Mouse (Mus musculus) CH12.LX (cell line): ENCODE results near the gene Mrnip. TPM values are rescaled to one million over a fixed set of nuclear protein-coding genes. Genes with fewer than 3 reads are reported as not detected.

ENCODE experiments used
- DNase-seq: peaks from one replicate; pipeline ENCODE4 v3.0.0-alpha.2; 2013; ENCODE audit errors: extremely low read depth
- H3K27ac ChIP-seq: 2 replicates; pipeline ENCODE4 v1.5.1; 2012; ENCODE audit warnings: low read depth, mild to moderate bottlenecking, control low read depth, moderate library complexity; ENCODE audit not compliant: insufficient read depth
- H3K27me3 ChIP-seq: replicated peaks from 2 replicates; pipeline ENCODE3; 2012; ENCODE audit warnings: inconsistent platforms
- H3K36me3 ChIP-seq, 2 experiments: replicated peaks in 1 of 2; 2 replicates each; pipeline versions ENCODE3 to v1.6.1; 2012; ENCODE audit warnings: inconsistent platforms in 1 of 2, low read length in 1 of 2, mild to moderate bottlenecking in 1 of 2, mixed read lengths in 1 of 2, moderate library complexity in 1 of 2; ENCODE audit not compliant: control insufficient read depth in 1 of 2, insufficient read depth in 1 of 2
- H3K4me1 ChIP-seq, 2 experiments: 2 replicates each; pipeline ENCODE4 v1.6.1; 2012; ENCODE audit warnings: inconsistent platforms in 1 of 2, moderate library complexity in 1 of 2; ENCODE audit not compliant: insufficient read depth in 2 of 2, control insufficient read depth in 1 of 2
- H3K4me2 ChIP-seq: 2 replicates; pipeline ENCODE4 v1.6.1; 2012; ENCODE audit warnings: low read depth, mild to moderate bottlenecking, control low read depth; ENCODE audit not compliant: poor library complexity, insufficient read depth, severe bottlenecking
- H3K4me3 ChIP-seq, 3 experiments: fragments of 150-350 bp in 1 of 3; sonication (generic) in 1 of 3; replicated peaks in 1 of 3; 2 replicates each; pipeline versions ENCODE3 to v1.5.1; 2011 to 2012; ENCODE audit warnings: low read depth in 2 of 3, low read length in 2 of 3, mild to moderate bottlenecking in 2 of 3, moderate library complexity in 2 of 3, control low read depth in 1 of 3, improper control_type of control experiment in 1 of 3, inconsistent platforms in 1 of 3, mixed read lengths in 1 of 3; ENCODE audit not compliant: poor library complexity in 1 of 3
- H3K79me2 ChIP-seq: replicated peaks from 2 replicates; pipeline ENCODE4 v1.6.1; 2012; ENCODE audit warnings: mild to moderate bottlenecking, moderate library complexity; ENCODE audit not compliant: control insufficient read depth, poor library complexity, insufficient read depth, severe bottlenecking; ENCODE audit errors: extremely low read depth
- H3K9ac ChIP-seq: 2 replicates; pipeline ENCODE4 v1.6.1; 2012; ENCODE audit warnings: low read depth, mild to moderate bottlenecking, control low read depth, moderate library complexity; ENCODE audit not compliant: insufficient read depth
- H3K9me3 ChIP-seq: replicated peaks from 2 replicates; pipeline ENCODE3; 2012; ENCODE audit warnings: low read length, inconsistent platforms, mixed read lengths
- BHLHE40 ChIP-seq: IDR thresholded peaks from 2 replicates; pipeline ENCODE4 v1.6.1; 2011; ENCODE audit warnings: mild to moderate bottlenecking, low read depth, low read length, improper control_type of control experiment
- CHD1 ChIP-seq: IDR thresholded peaks from 2 replicates; pipeline ENCODE4 v1.6.1; 2012; ENCODE audit warnings: low read depth, low read length, improper control_type of control experiment, inconsistent platforms
- CTCF ChIP-seq, 2 experiments: IDR thresholded peaks in 1 of 2; conservative IDR thresholded peaks in 1 of 2; 2 replicates each; pipeline ENCODE4 v1.5.1; 2011 to 2012; ENCODE audit warnings: low read depth in 2 of 2, low read length in 2 of 2, improper control_type of control experiment in 1 of 2, inconsistent platforms in 1 of 2, mild to moderate bottlenecking in 1 of 2, moderate library complexity in 1 of 2
- E2F4 ChIP-seq: IDR thresholded peaks from 2 replicates; pipeline ENCODE4 v1.6.1; 2011; ENCODE audit warnings: low read depth, low read length, improper control_type of control experiment; ENCODE audit not compliant: insufficient replicate concordance
- ELF1 ChIP-seq: IDR thresholded peaks from 2 replicates; pipeline ENCODE4 v1.6.1; 2014; ENCODE audit warnings: low read depth, mild to moderate bottlenecking, inconsistent platforms, low read length, improper control_type of control experiment
- JUN ChIP-seq: IDR thresholded peaks from 2 replicates; pipeline ENCODE4 v1.6.1; 2011; ENCODE audit warnings: low read depth, mild to moderate bottlenecking, low read length, improper control_type of control experiment, moderate library complexity; ENCODE audit not compliant: insufficient read depth
- KAT2A ChIP-seq: IDR thresholded peaks from 2 replicates; pipeline ENCODE4 v1.6.1; 2012; ENCODE audit warnings: low read length, improper control_type of control experiment, inconsistent platforms; ENCODE audit not compliant: insufficient replicate concordance
- MAFK ChIP-seq: IDR thresholded peaks from 2 replicates; pipeline ENCODE4 v1.6.1; 2011; ENCODE audit warnings: low read length, improper control_type of control experiment; ENCODE audit not compliant: insufficient replicate concordance
- MAZ ChIP-seq: IDR thresholded peaks from 2 replicates; pipeline ENCODE4 v1.6.1; 2012; ENCODE audit warnings: low read depth, mild to moderate bottlenecking, inconsistent platforms, low read length, improper control_type of control experiment, moderate library complexity
- PAX5 ChIP-seq: IDR thresholded peaks from 2 replicates; pipeline ENCODE4 v1.6.1; 2012; ENCODE audit warnings: low read length, inconsistent platforms, mixed read lengths
- POLR2AphosphoS2 ChIP-seq: IDR thresholded peaks from 2 replicates; pipeline ENCODE4 v1.6.1; 2011; ENCODE audit warnings: low read depth, low read length, improper control_type of control experiment
- RAD21 ChIP-seq: IDR thresholded peaks from 2 replicates; pipeline ENCODE4 v1.6.1; 2011; ENCODE audit warnings: low read depth, mild to moderate bottlenecking, low read length, improper control_type of control experiment, moderate library complexity
- SIN3A ChIP-seq: IDR thresholded peaks from 2 replicates; pipeline ENCODE4 v1.6.1; 2012; ENCODE audit warnings: low read length, improper control_type of control experiment, inconsistent platforms
- SMC3 ChIP-seq: IDR thresholded peaks from 2 replicates; pipeline ENCODE4 v1.6.1; 2011; ENCODE audit warnings: low read depth, low read length, improper control_type of control experiment
- TBP ChIP-seq: conservative IDR thresholded peaks from 2 replicates; pipeline ENCODE4 v1.6.1; 2011; ENCODE audit warnings: low read depth, low read length, improper control_type of control experiment
- TCF12 ChIP-seq: IDR thresholded peaks from 2 replicates; pipeline ENCODE4 v1.6.1; 2014; ENCODE audit warnings: low read depth, mild to moderate bottlenecking, inconsistent platforms, low read length, improper control_type of control experiment
- UBTF ChIP-seq: IDR thresholded peaks from 2 replicates; pipeline ENCODE4 v1.6.1; 2012; ENCODE audit warnings: low read depth, mild to moderate bottlenecking, inconsistent platforms, low read length, improper control_type of control experiment, moderate library complexity
- ZC3H11A ChIP-seq: IDR thresholded peaks from 2 replicates; pipeline ENCODE4 v1.6.1; 2012; ENCODE audit warnings: low read depth, mild to moderate bottlenecking, inconsistent platforms, low read length, improper control_type of control experiment
- ZKSCAN1 ChIP-seq: IDR thresholded peaks from 2 replicates; pipeline ENCODE4 v1.6.1; 2012; ENCODE audit warnings: low read depth, inconsistent platforms, low read length, improper control_type of control experiment, borderline replicate concordance
- ZMIZ1 ChIP-seq: IDR thresholded peaks from 2 replicates; pipeline ENCODE4 v1.6.1; 2012; ENCODE audit warnings: low read depth, mild to moderate bottlenecking, inconsistent platforms, low read length, improper control_type of control experiment
- dilution Hi-C: fragments of 300-500 bp; cut with MboI; formaldehyde crosslinking; loops from 2 replicates; pipeline ENCODE4 v1.14.3; 2020; ENCODE audit warnings: low sequenced_read_pairs; ENCODE audit not compliant: extremely low pct_unique_long_range_greater_than_20kb, extremely low pct_ligation_motif_present
- in situ Hi-C: fragments of 300-500 bp; cut with MboI; formaldehyde crosslinking; loops from 3 replicates; pipeline ENCODE4 v1.14.3; 2019; ENCODE audit warnings: low sequenced_read_pairs, low pct_ligation_motif_present, low pct_unique_long_range_greater_than_20kb, mixed read lengths
- polyA plus RNA-seq: library from polyadenylated mRNA; unstranded; fragments of >175 nt; gene quantifications from 2 replicates; pipeline ENCODE4 v1.2.1, GENCODE M21; 2012; ENCODE audit warnings: low read depth; ENCODE audit not compliant: insufficient read length
- total RNA-seq, 2 experiments: library from RNA; depleted of rRNA; stranded (reverse); fragments of 300-350 nt in 1 of 2; fragments of >200 nt in 1 of 2; gene quantifications; 2 replicates each; pipeline ENCODE4 v1.2.3; 2012 to 2014

The Mrnip gene
- total and polyA plus RNA-seq, 3 experiments: 22.5 to 36.7 (median 29.7) TPM

GRCm38 (mm10) chr11:50149200-50149599, 25.0 kb upstream of the Mrnip start:
- TF ChIP-seq ZMIZ1 (no peak), SIN3A (no peak), CHD1 (no peak), SMC3 (no peak), RAD21 (no peak), ZKSCAN1 (no peak), MAFK (no peak), PAX5 (no peak), KAT2A (no peak), TBP (no peak), TCF12 (no peak), E2F4 (no peak), POLR2AphosphoS2 (no peak), ZC3H11A (no peak), JUN (no peak), ELF1 (no peak), BHLHE40 (no peak)
- TF ChIP-seq, all 38 proteins: peak for 0
- H3K27ac ChIP-seq: no peak overlapping the region

GRCm38 (mm10) chr11:50149603-50150150, 24.6 kb upstream of the Mrnip start:
- no peaks in the 10 kb centered on the region for H3K9me3 ChIP-seq
- in situ Hi-C loops: no loop called here
- H3K27me3 ChIP-seq: no peaks in the 10 kb centered on the region
- no peak overlapping the region for H3K27ac ChIP-seq
- H3K4me2 ChIP-seq: no peak overlapping the region
- dilution Hi-C loops: no loop called here
- DNase-seq: no peak
- no peak overlapping the region for H3K4me3 ChIP-seq
- H3K9ac ChIP-seq: no peak overlapping the region
- peaks cover 84 to 96% of the 10 kb centered on the region in 2 experiments for H3K36me3 ChIP-seq
- no peak for TF ChIP-seq CTCF (conservative IDR thresholded peaks at IDR 0.05 in 1 of 2, IDR thresholded peaks at IDR 0.05 in 1 of 2; ENCODE audit: low read depth in 2 of 2, low read length in 2 of 2)
- no peak for TF ChIP-seq MAZ
- no peak for TF ChIP-seq PAX5
- TF ChIP-seq UBTF: no peak
- TF ChIP-seq ZKSCAN1: no peak
- TF ChIP-seq SIN3A: no peak
- H3K4me1 ChIP-seq: no peaks in the 10 kb centered on the region
- no peaks in the 10 kb centered on the region for H3K79me2 ChIP-seq

More at GRCm38 (mm10) chr11:50149200-50149599, 25.0 kb upstream of the Mrnip start:
- Histone ChIP-seq H3K4me2 (no peak overlapping the region), H3K9ac (no peak overlapping the region), H3K27me3 (no peaks in the 10 kb centered on the region), H3K36me3 (peaks cover 82 to 93% of the 10 kb centered on the region in 2 experiments), H3K9me3 (no peaks in the 10 kb centered on the region), H3K4me3 (no peak overlapping the region), H3K79me2 (no peaks in the 10 kb centered on the region), H3K4me1 (no peaks in the 10 kb centered on the region)
- DNase-seq: no peak
- dilution Hi-C loops: no loop called here
- in situ Hi-C loops: no loop called here
